Mouse (Mus musculus) testis, adult 2 months (tissue): ENCODE measurements at regions not wholly inside any gene's neighbourhood (a gene's known extent, or its start where the extent isn't known, plus 50 kb on each side); places are given as distances from the start of the nearest gene placed in this dataset.

Experiments used
- CTCF ChIP-seq: fragments of 200-500 bp; IDR thresholded peaks from 2 replicates; pipeline ENCODE4 v1.5.1; 2012; ENCODE audit warnings: low read depth, mild to moderate bottlenecking, inconsistent platforms, low read length, moderate library complexity; ENCODE audit not compliant: control insufficient read depth, insufficient read depth, insufficient replicate concordance
- POLR2A ChIP-seq: fragments of 200-500 bp; IDR thresholded peaks from 2 replicates; pipeline ENCODE4 v1.6.1; 2012; ENCODE audit warnings: low read depth, mild to moderate bottlenecking, inconsistent platforms, low read length, moderate library complexity; ENCODE audit not compliant: control insufficient read depth

DNA sequence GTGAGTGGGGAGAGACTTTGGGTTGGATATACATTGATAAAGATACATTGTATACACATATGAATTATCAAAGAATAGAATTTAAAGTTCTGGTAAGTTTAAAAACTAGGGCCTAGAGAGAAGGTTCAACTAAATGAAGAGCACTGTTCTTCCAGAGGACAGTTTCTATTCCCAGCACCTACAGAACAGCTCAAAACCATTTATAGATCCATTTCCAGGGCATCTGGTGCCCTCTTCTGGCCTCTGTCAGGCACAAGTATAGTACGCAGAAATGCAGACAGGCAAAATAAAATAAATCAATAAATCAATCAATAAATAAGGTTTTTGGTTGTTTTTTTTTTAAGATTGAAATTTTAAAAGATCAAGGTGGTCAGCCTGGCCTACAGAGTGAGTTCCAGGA, 70.8 kb downstream of the Tomm20 start:
- no peak for TF ChIP-seq POLR2A
- TF ChIP-seq CTCF, result no peak
